Mouse (Mus musculus) myocyte (in vitro differentiated cells): ENCODE data around the gene Arhgef17.

Source experiments
- SRF ChIP-seq: IDR thresholded peaks from one replicate; pipeline ENCODE4 v1.6.1; 2011; ENCODE audit warnings: low read depth; ENCODE audit not compliant: control insufficient read depth, insufficient read length
- USF1 ChIP-seq: IDR thresholded peaks from one replicate; pipeline ENCODE4 v1.6.1; 2011; ENCODE audit warnings: low read depth, mild to moderate bottlenecking, control low read depth, moderate library complexity

DNA sequence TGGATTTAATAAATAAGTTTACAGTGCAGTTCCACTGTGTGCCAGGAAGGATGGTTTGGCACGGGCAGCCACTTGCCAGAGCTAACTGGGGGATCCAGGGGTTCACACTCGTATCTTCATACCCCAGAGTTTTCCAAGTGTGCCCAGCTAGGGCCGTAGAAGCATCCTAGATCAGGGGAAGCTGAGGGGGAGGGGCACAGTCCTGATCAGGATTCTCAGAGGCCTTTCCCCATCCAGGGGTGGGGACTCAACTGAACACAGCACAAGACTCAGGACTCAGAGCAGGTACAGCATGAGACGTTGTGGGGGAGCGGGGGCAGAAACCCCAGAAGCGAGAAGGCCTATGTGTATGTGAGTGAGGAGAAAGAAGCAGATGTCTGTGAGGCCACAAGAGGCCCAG lies 14.2 kb downstream of the Arhgef17 start:
- TF ChIP-seq USF1 = no peak
- no peak for TF ChIP-seq SRF
